Mouse (Mus musculus) liver, embryonic 14.5 days (tissue): ENCODE data around the gene Snx8. TPM values are rescaled to one million over a fixed set of nuclear protein-coding genes. Genes with fewer than 3 reads are reported as not detected.

ENCODE experiments used
- ATAC-seq: fragments of 200-750 bp; cut with Nextera tagmentation; 2 replicates; pipeline ENCODE4 v1.8.0; 2017; ENCODE audit warnings: moderate number of reproducible peaks, mild to moderate bottlenecking, moderate library complexity; ENCODE audit not compliant: insufficient read depth
- DNase-seq, 3 experiments: peaks; one replicate each; pipeline ENCODE4 v3.0.0-alpha.2; 2012 to 2013; ENCODE audit warnings: low read depth in 3 of 3, low spot score in 3 of 3
- H3K27ac ChIP-seq: fragments of 300-500 bp; sonication (generic); 2 replicates; pipeline ENCODE4 v1.5.1; 2014; ENCODE audit warnings: moderate library complexity, mild to moderate bottlenecking, control low read depth, inconsistent platforms
- H3K27me3 ChIP-seq: fragments of 300-500 bp; sonication (generic); 2 replicates; pipeline ENCODE4 v1.6.1; 2014; ENCODE audit warnings: mild to moderate bottlenecking, low read length, moderate library complexity; ENCODE audit not compliant: control insufficient read depth, insufficient read depth
- H3K36me3 ChIP-seq: fragments of 300-500 bp; sonication (generic); replicated peaks from 2 replicates; pipeline ENCODE4 v1.6.1; 2014; ENCODE audit warnings: low read depth; ENCODE audit not compliant: control insufficient read depth, insufficient read depth
- H3K4me1 ChIP-seq, 2 experiments: fragments of 200-500 bp in 1 of 2; fragments of 300-500 bp in 1 of 2; sonication (generic) in 1 of 2; replicated peaks; 2 replicates each; pipeline ENCODE4 v1.6.1; 2012 to 2014; ENCODE audit warnings: antibody characterized with exemption in 1 of 2, inconsistent platforms in 1 of 2, low read length in 1 of 2; ENCODE audit not compliant: control insufficient read depth in 2 of 2, insufficient read depth in 2 of 2
- H3K4me2 ChIP-seq: fragments of 300-500 bp; sonication (generic); 2 replicates; pipeline ENCODE4 v1.6.1; 2014; ENCODE audit warnings: low read depth, mild to moderate bottlenecking, control low read depth, moderate library complexity
- H3K4me3 ChIP-seq, 2 experiments: fragments of 200-500 bp in 1 of 2; fragments of 300-500 bp in 1 of 2; sonication (generic) in 1 of 2; 2 replicates each; pipeline ENCODE4 v1.5.1; 2012 to 2014; ENCODE audit warnings: low read depth in 2 of 2, low read length in 2 of 2, mild to moderate bottlenecking in 2 of 2, control low read depth in 1 of 2, inconsistent platforms in 1 of 2, moderate library complexity in 1 of 2; ENCODE audit not compliant: insufficient read depth in 1 of 2
- H3K9ac ChIP-seq: fragments of 300-500 bp; sonication (generic); replicated peaks from 2 replicates; pipeline ENCODE4 v1.6.1; 2014; ENCODE audit warnings: mild to moderate bottlenecking, control low read depth, moderate library complexity
- H3K9me3 ChIP-seq: fragments of 300-500 bp; sonication (generic); 2 replicates; pipeline ENCODE4 v1.6.1; 2016; ENCODE audit warnings: low read length, mixed read lengths; ENCODE audit not compliant: control insufficient read depth
- CTCF ChIP-seq: IDR thresholded peaks from 2 replicates; pipeline ENCODE4 v1.5.1; 2016; ENCODE audit warnings: antibody characterized with exemption, low read depth, control low read depth
- EP300 ChIP-seq: IDR thresholded peaks from 2 replicates; pipeline ENCODE4 v1.6.1; 2016; ENCODE audit warnings: antibody characterized with exemption, low read depth
- WGBS: fragments of 180-500 bp; shearing (Covaris S2); extraction: QIAGEN DNeasy Blood & Tissue Kit; methylation state at CpG from one replicate; pipeline ENCODE4 v1.1.7; 2014; ENCODE audit not compliant: insufficient replicate concordance; 5-methylcytosine and 5-hydroxymethylcytosine counted together
- polyA plus RNA-seq, 2 experiments: library from polyadenylated mRNA; depleted of rRNA in 1 of 2; stranded (reverse) in 1 of 2; unstranded in 1 of 2; fragments of >200 nt; fragmentation: Nextera tagmentation in 1 of 2; extraction: Ambion mirVana in 1 of 2; gene quantifications; 2 replicates each; pipeline versions ENCODE4 v1.2.1 to v1.2.3; 2012 to 2014

Gene Snx8
- polyA plus RNA-seq, 2 experiments, result 4.1 to 6.6 TPM

- no peaks in the 10 kb centered on the region for H3K36me3 ChIP-seq
- WGBS, result 85% methylated on average over 4 of the region's 4 CpGs
- H3K9ac ChIP-seq, result no peak overlapping the region
- H3K4me2 ChIP-seq, result no peak overlapping the region
- H3K4me1 ChIP-seq, result no peaks in the 10 kb centered on the region
- no peaks in the 10 kb centered on the region for H3K27me3 ChIP-seq
- no peak for DNase-seq
- no peak overlapping the region for H3K4me3 ChIP-seq
- ATAC-seq, result no peak
- no peaks in the 10 kb centered on the region for H3K9me3 ChIP-seq
- no peak overlapping the region for H3K27ac ChIP-seq
- no peak for TF ChIP-seq EP300
- peak; percentile 64 for TF ChIP-seq CTCF
Observed at GRCm38 (mm10) chr5:140338779-140339178, 50.3 kb downstream of the Snx8 start.

DNA sequence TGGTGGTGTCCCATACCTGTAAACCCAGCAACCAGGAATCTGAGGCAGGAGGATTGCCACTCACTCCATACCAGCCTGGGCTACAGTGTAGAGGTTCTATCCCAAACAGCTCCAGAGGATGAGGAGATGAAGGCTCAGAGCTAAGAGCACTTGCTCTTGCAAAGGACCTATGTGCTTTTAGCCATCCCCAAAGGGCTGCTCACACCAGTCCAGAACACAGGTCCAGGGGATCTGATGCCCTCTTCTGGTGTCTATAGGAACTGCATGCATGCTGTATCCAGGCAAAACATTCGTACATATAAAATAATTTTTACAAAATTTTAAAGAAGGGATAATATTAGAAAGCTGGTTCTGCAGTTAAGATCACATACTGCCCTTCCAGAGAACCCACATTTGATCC is 52.4 kb downstream of the Snx8 start:
- no peak overlapping the region for H3K27ac ChIP-seq
- H3K4me1 ChIP-seq, result peaks cover 8 to 10% of the 10 kb centered on the region in 2 experiments
- no peak overlapping the region for H3K4me3 ChIP-seq
- WGBS, result 66% methylated on average over 1 of the region's 1 CpGs
- DNase-seq (no peak), ATAC-seq (no peak)
- no peaks in the 10 kb centered on the region for H3K9me3 ChIP-seq
- TF ChIP-seq EP300 (no peak), CTCF (peak; percentile 88)
- no peak overlapping the region for H3K4me2 ChIP-seq
- no peaks in the 10 kb centered on the region for H3K36me3 ChIP-seq
- no peaks in the 10 kb centered on the region for H3K27me3 ChIP-seq
- no peak overlapping the region for H3K9ac ChIP-seq

GRCm38 (mm10) chr5:140333631-140334030 is 55.4 kb downstream of the Snx8 start:
- Histone ChIP-seq H3K27ac (no peak overlapping the region), H3K4me1 (peaks cover 13 to 16% of the 10 kb centered on the region in 2 experiments), H3K27me3 (no peaks in the 10 kb centered on the region), H3K9me3 (no peaks in the 10 kb centered on the region), H3K36me3 (no peaks in the 10 kb centered on the region; the same call in 1 of the 2 replicates), H3K4me2 (no peak overlapping the region), H3K4me3 (no peak overlapping the region), H3K9ac (no peak overlapping the region)
- WGBS, result 26% methylated on average over 2 of the region's 2 CpGs
- TF ChIP-seq EP300 (no peak), CTCF (peak; percentile 55)
- no peak for DNase-seq
- ATAC-seq, result no peak

DNA sequence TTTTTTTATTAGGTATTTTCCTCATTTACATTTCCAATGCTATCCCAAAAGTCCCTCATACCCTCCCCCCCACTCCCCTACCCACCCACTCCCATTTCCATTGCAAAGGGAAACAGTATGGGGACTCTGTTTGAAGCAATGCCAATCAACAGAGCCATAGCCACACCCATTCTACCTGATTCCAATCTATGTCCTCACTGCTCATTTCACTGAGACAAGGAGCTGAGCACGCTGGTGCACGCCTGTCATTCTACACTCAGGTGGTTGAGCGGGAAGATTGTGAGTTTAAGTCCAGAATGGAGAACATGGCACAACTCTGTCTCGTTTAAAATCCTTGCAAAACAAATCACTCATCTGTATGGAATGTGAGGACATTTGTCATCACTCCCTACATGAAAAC is 56.5 kb downstream of the Snx8 start:
- Histone ChIP-seq H3K36me3 (no peaks in the 10 kb centered on the region; the same call in 1 of the 2 replicates), H3K27ac (peak overlapping the region; percentile 84), H3K9me3 (no peaks in the 10 kb centered on the region), H3K4me1 (peaks cover 13 to 16% of the 10 kb centered on the region in 2 experiments), H3K4me3 (peak overlapping the region in 1 of 2 experiments; percentile 69; a peak in 1 of 4 replicates), H3K9ac (no peak overlapping the region), H3K27me3 (no peaks in the 10 kb centered on the region), H3K4me2 (peak overlapping the region; percentile 98)
- ATAC-seq (peak; percentile 53), DNase-seq (peak in 2 of 3 experiments; percentile 26 to 32)
- TF ChIP-seq CTCF (no peak), EP300 (no peak)
- 28% methylated on average over 4 of the region's 4 CpGs for WGBS

DNA sequence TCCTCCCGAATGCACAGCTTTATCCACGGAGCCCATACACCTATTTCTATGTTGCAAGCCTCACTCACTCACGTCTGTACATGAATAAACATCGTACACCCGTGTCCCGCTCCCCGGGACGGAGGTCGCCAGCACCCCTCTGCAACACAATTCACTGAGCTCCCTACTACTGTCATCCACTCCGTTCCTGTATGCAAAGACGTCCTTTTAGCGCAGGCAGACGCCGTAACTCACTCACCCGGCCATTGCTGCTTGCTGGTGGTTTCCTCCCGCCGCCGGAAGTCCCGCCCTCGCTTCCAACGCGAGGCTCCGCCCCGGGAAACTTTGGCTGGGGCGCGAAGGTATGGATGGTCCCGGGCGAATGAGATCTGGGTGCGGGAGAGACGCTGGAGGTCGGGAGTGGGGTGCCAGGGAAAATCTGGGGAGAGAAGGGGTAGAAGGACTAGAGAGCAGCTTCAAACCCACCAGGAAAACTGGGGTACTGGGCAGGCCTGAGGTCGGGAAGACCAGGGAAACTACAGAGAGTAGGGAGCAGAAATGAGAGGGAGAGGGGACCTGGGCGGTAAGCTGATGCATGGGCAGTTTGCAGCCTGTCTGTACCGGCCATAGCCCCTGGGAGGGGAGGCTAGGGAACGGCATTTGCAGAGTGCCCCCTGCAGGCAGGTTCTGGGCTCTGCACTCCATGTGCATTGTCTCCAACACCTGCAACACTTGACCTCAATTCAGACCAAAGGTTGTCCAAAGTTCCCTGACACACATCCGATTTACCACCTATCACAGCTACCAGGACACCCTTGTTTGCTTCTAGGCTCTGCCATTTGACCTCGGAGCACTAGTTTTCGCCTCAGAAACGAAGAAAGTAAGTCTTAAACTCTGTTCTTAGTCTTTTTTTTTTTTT is 57.2 kb downstream of the Snx8 start, which contains the start of gene Mrm2:
Gene Mrm2, minus strand, starts transcription at position 284 of the 898 bp plus-strand sequence.
- DNase-seq, result peak; percentile 63 to 77 (median 66)
- Histone ChIP-seq H3K4me2 (peak within 1 kb of the TSS; percentile 98), H3K36me3 (no peaks in the 10 kb centered on the region; the same call in 1 of the 2 replicates), H3K9ac (peak within 1 kb of the TSS; percentile 88), H3K27me3 (no peaks in the 10 kb centered on the region), H3K27ac (peak within 1 kb of the TSS; percentile 84), H3K9me3 (no peaks in the 10 kb centered on the region), H3K4me3 (peak within 1 kb of the TSS; percentile 69 to 93), H3K4me1 (peaks cover 13 to 16% of the 10 kb centered on the region in 2 experiments)
- under 1% methylated on average over 39 of the region's 39 CpGs for WGBS
- peak; percentile 87 for ATAC-seq
- peak; percentile 97 for TF ChIP-seq CTCF
- no peak for TF ChIP-seq EP300
